Mouse (Mus musculus): ENCODE measurements at regions not wholly inside any gene's neighbourhood (a gene's known extent, or its start where the extent isn't known, plus 50 kb on each side); places are given as distances from the start of the nearest gene placed in this dataset.

- Histone ChIP-seq H3K4me3 (ENCODE audit: control insufficient read depth in 1 of 2, insufficient read depth in 1 of 2, low read depth in 2 of 2, low read length in 2 of 2) (no peak overlapping the region), H3K79me2 (ENCODE audit: control insufficient read depth, insufficient read depth, low read length, poor library complexity) (no peaks in the 10 kb centered on the region), H3K27ac (ENCODE audit: control insufficient read depth, low read depth, low read length) (no peak overlapping the region), H3K36me3 (ENCODE audit: control insufficient read depth in 1 of 2, insufficient read depth in 2 of 2, low read length in 2 of 2) (no peaks in the 10 kb centered on the region), H3K9me3 (replicated peaks; ENCODE audit: insufficient read depth, low read length) (no peaks in the 10 kb centered on the region), H3K4me1 (ENCODE audit: control insufficient read depth in 1 of 2, insufficient read depth in 2 of 2, low read length in 2 of 2) (no peaks in the 10 kb centered on the region), H3K27me3 (ENCODE audit: control insufficient read depth in 1 of 2, insufficient read depth in 2 of 2, low read length in 2 of 2) (no peaks in the 10 kb centered on the region; a peak in 1 of 4 replicates), H3K9ac (ENCODE audit: control insufficient read depth, low read depth, low read length, poor library complexity, severe bottlenecking) (no peak overlapping the region)
- no peak for DNase-seq (ENCODE audit: low read depth, low spot score)
- no peak for TF ChIP-seq UBTF (IDR thresholded peaks at IDR 0.05; ENCODE audit: borderline replicate concordance, insufficient read depth, low read depth, low read length)
- TF ChIP-seq MAZ (IDR thresholded peaks at IDR 0.05; ENCODE audit: low read depth, low read length): no peak
- TF ChIP-seq MYC (IDR thresholded peaks at IDR 0.05; ENCODE audit: low read depth, low read length): no peak
- TF ChIP-seq BHLHE40 (IDR thresholded peaks at IDR 0.05; ENCODE audit: borderline replicate concordance, low read depth, low read length): no peak
Measured at GRCm38 (mm10) chr10:99354352-99354751, 91.3 kb downstream of the Dusp6 start.

- Histone ChIP-seq H3K9ac (ENCODE audit: control insufficient read depth, low read depth, low read length, poor library complexity, severe bottlenecking) (no peak overlapping the region), H3K27me3 (ENCODE audit: control insufficient read depth in 1 of 2, insufficient read depth in 2 of 2, low read length in 2 of 2) (no peaks in the 10 kb centered on the region; a peak in 1 of 4 replicates), H3K4me3 (ENCODE audit: control insufficient read depth in 1 of 2, insufficient read depth in 1 of 2, low read depth in 2 of 2, low read length in 2 of 2) (no peak overlapping the region), H3K27ac (ENCODE audit: control insufficient read depth, low read depth, low read length) (no peak overlapping the region), H3K36me3 (ENCODE audit: control insufficient read depth in 1 of 2, insufficient read depth in 2 of 2, low read length in 2 of 2) (no peaks in the 10 kb centered on the region), H3K79me2 (ENCODE audit: control insufficient read depth, insufficient read depth, low read length, poor library complexity) (no peaks in the 10 kb centered on the region), H3K9me3 (replicated peaks; ENCODE audit: insufficient read depth, low read length) (no peaks in the 10 kb centered on the region), H3K4me1 (ENCODE audit: control insufficient read depth in 1 of 2, insufficient read depth in 2 of 2, low read length in 2 of 2) (no peaks in the 10 kb centered on the region)
- DNase-seq (ENCODE audit: low read depth, low spot score): no peak
- TF ChIP-seq GABPA (IDR thresholded peaks at IDR 0.05; ENCODE audit: low read depth, low read length) (no peak), MEF2A (IDR thresholded peaks at IDR 0.05; ENCODE audit: extremely low read depth, insufficient replicate concordance, low read depth, low read length, poor library complexity, severe bottlenecking) (no peak), POLR2AphosphoS5 (IDR thresholded peaks at IDR 0.05; ENCODE audit: borderline replicate concordance, low read depth, low read length) (no peak), USF1 (IDR thresholded peaks at IDR 0.05; ENCODE audit: low read depth, low read length) (no peak), MAZ (IDR thresholded peaks at IDR 0.05; ENCODE audit: low read depth, low read length) (no peak), TAL1 (IDR thresholded peaks at IDR 0.05; ENCODE audit: low read length) (no peak), NRF1 (IDR thresholded peaks at IDR 0.05; ENCODE audit: insufficient read depth, low read depth, low read length, poor library complexity, severe bottlenecking) (no peak), BHLHE40 (IDR thresholded peaks at IDR 0.05; ENCODE audit: borderline replicate concordance, low read depth, low read length) (no peak), TBP (IDR thresholded peaks at IDR 0.05; ENCODE audit: low read depth, low read length) (no peak), USF2 (IDR thresholded peaks at IDR 0.05; ENCODE audit: borderline replicate concordance in 1 of 2, insufficient read depth in 1 of 2, low read depth in 1 of 2, low read length in 2 of 2) (no peak)
Measured at GRCm38 (mm10) chr10:99355303-99355702, 92.3 kb downstream of the Dusp6 start.

DNA sequence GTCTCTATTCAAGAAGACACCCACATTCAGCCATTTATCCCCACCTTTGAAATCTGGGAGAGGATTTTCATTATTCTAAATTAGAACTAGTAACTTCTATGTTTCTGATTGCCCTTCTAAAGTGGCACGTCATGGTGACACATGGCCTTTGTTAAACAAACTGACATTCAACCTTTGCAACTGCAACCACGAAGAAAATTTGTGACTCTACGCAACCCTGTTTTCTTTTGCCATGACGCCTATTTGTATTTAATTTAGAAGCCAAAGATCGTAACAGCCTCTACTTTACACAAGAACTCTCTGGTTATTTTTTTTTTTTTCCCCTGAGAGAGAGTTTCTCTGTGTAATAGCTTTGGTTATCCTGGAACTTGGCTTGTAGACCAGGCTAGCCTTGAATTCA, 93.2 kb downstream of the Dusp6 start:
- Histone ChIP-seq H3K4me1 (ENCODE audit: control insufficient read depth in 1 of 2, insufficient read depth in 2 of 2, low read length in 2 of 2) (no peaks in the 10 kb centered on the region), H3K9ac (ENCODE audit: control insufficient read depth, low read depth, low read length, poor library complexity, severe bottlenecking) (no peak overlapping the region), H3K27ac (ENCODE audit: control insufficient read depth, low read depth, low read length) (no peak overlapping the region), H3K36me3 (ENCODE audit: control insufficient read depth in 1 of 2, insufficient read depth in 2 of 2, low read length in 2 of 2) (no peaks in the 10 kb centered on the region), H3K9me3 (replicated peaks; ENCODE audit: insufficient read depth, low read length) (no peaks in the 10 kb centered on the region), H3K79me2 (ENCODE audit: control insufficient read depth, insufficient read depth, low read length, poor library complexity) (no peaks in the 10 kb centered on the region), H3K4me3 (ENCODE audit: control insufficient read depth in 1 of 2, insufficient read depth in 1 of 2, low read depth in 2 of 2, low read length in 2 of 2) (no peak overlapping the region), H3K27me3 (ENCODE audit: control insufficient read depth in 1 of 2, insufficient read depth in 2 of 2, low read length in 2 of 2) (no peaks in the 10 kb centered on the region; a peak in 1 of 4 replicates)
- no peak for DNase-seq (ENCODE audit: low read depth, low spot score)
- TF ChIP-seq USF2 (IDR thresholded peaks at IDR 0.05; ENCODE audit: borderline replicate concordance in 1 of 2, insufficient read depth in 1 of 2, low read depth in 1 of 2, low read length in 2 of 2): no peak
- no peak for TF ChIP-seq MAX (IDR thresholded peaks at IDR 0.05; ENCODE audit: low read length)
- TF ChIP-seq POLR2AphosphoS5 (IDR thresholded peaks at IDR 0.05; ENCODE audit: borderline replicate concordance, low read depth, low read length): no peak
- no peak for TF ChIP-seq KAT2A (conservative IDR thresholded peaks at IDR 0.05; ENCODE audit: low read depth, low read length)
- TF ChIP-seq MAFK (IDR thresholded peaks at IDR 0.05; ENCODE audit: borderline replicate concordance, low read depth, low read length): no peak

Data from MEL (cell line).